12 mouse cellular contexts compared by ENCODE assay signal in the genomic region with DNA sequence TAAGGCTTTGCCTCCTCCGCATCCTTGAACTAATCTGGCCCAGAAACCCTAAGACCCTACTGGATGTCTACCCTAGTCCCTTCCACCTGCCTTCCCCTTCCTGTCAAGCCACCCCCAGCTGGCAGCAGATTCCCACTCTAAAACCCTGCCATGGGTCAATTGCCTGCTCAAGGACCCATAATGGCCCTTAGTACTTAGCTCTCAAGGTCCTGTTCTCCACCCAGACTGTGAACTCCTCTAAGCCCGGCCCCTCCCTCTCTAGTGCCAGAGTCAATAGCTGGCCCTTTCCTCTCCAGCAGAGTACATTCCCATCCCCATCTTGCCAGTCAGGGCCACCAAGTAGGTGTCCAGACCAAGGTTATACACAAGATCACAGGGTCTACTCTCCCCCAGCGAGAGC.
A peak's percentile ranks its signal among the peaks of the same experiment; 100 is the strongest.
DNase-seq lines count a peak whose midpoint lies in the region; ATAC-seq lines count a peak whose summit lies in the region.
"Had no signal": no experiment of that assay in that cellular context is flagged by ENCODE, and none has a peak within 500 bp of the region (broad histone marks: within the 10 kb centered on the region; RNA-seq: fewer than 3 reads in every experiment).

No protein-coding gene starts in this region.

- peak overlapping the region; percentile 71 for H3K9ac ChIP-seq in heart, embryonic 14.5 days (ENCODE audit: low read length)
- 0 out of 2 replicates have a peak overlapping the region, but pooled peaks have one; percentile 32 for H3K9ac ChIP-seq in embryonic facial prominence, embryonic 13.5 days
- no peak overlapping the region for H3K9ac ChIP-seq in kidney, embryonic 14.5 days (ENCODE audit: low read depth, low read length)
- H3K9ac ChIP-seq: hindbrain, embryonic 15.5 days; midbrain, embryonic 15.5 days had no signal

- H3K4me2 ChIP-seq in heart, embryonic 14.5 days (ENCODE audit: low read length), result peak overlapping the region; percentile 55
- H3K4me2 ChIP-seq in embryonic facial prominence, embryonic 13.5 days, result no peak overlapping the region
- no peak overlapping the region for H3K4me2 ChIP-seq in kidney, embryonic 14.5 days (replicated peaks; ENCODE audit: low read depth, low read length)
- H3K4me2 ChIP-seq: hindbrain, embryonic 15.5 days; midbrain, embryonic 15.5 days had no signal

- H3K4me3 ChIP-seq in heart, embryonic 14.5 days (ENCODE audit: control insufficient read depth in 1 of 2, insufficient read depth in 1 of 2, low read depth in 1 of 2, low read length in 2 of 2), result no peak overlapping the region
- H3K4me3 ChIP-seq in embryonic facial prominence, embryonic 13.5 days, result no peak overlapping the region
- H3K4me3 ChIP-seq in kidney, embryonic 14.5 days (ENCODE audit: low read length), result no peak overlapping the region
- H3K4me3 ChIP-seq: hindbrain, embryonic 15.5 days; midbrain, embryonic 15.5 days had no signal

- peaks cover 5% of the 10 kb centered on the region for H3K9me3 ChIP-seq in heart, embryonic 14.5 days (ENCODE audit: control insufficient read depth, low read length)
- H3K9me3 ChIP-seq in embryonic facial prominence, embryonic 13.5 days, result 0 out of 2 replicates have a peak, but pooled peaks cover 4% of the 10 kb centered on the region
- H3K9me3 ChIP-seq in kidney, embryonic 14.5 days (ENCODE audit: control insufficient read depth, low read length), result peaks cover 2% of the 10 kb centered on the region; the same call in 1 of the 2 replicates
- H3K9me3 ChIP-seq: hindbrain, embryonic 15.5 days; midbrain, embryonic 15.5 days had no signal

- H3K27me3 ChIP-seq in heart, embryonic 14.5 days (ENCODE audit: control insufficient read depth, insufficient read depth, low read length), result no peaks in the 10 kb centered on the region
- H3K27me3 ChIP-seq in embryonic facial prominence, embryonic 13.5 days, result no peaks in the 10 kb centered on the region
- H3K27me3 ChIP-seq in kidney, embryonic 14.5 days (ENCODE audit: control insufficient read depth, insufficient read depth, low read length), result no peaks in the 10 kb centered on the region; the same call in 1 of the 2 replicates
- H3K27me3 ChIP-seq: hindbrain, embryonic 15.5 days; midbrain, embryonic 15.5 days had no signal

- DNase-seq in heart, adult 11 months, result no peak
- peak; percentile 77 for DNase-seq in lung, postnatal 14 days
- DNase-seq in right cerebral cortex, postnatal 25 days, result no peak
- DNase-seq in cerebellum, adult 11-12 months, result no peak
- DNase-seq: cerebellum, adult 8-10 months; thymus, postnatal 14 days had no signal

- 59% methylated on average over 3 of the region's 3 CpGs for WGBS in heart, embryonic 14.5 days
- 83% methylated on average over 3 of the region's 3 CpGs for WGBS in embryonic facial prominence, embryonic 13.5 days
- 52% methylated on average over 3 of the region's 3 CpGs for WGBS in kidney, embryonic 14.5 days

- H3K4me1 ChIP-seq in heart, embryonic 14.5 days (ENCODE audit: control insufficient read depth in 2 of 2, insufficient read depth in 2 of 2, low read length in 2 of 2), result peaks cover 55 to 77% of the 10 kb centered on the region in 2 experiments
- peaks cover 39% of the 10 kb centered on the region for H3K4me1 ChIP-seq in embryonic facial prominence, embryonic 13.5 days
- peaks cover 33% of the 10 kb centered on the region for H3K4me1 ChIP-seq in kidney, embryonic 14.5 days (ENCODE audit: control insufficient read depth, insufficient read depth, low read length)
- H3K4me1 ChIP-seq: hindbrain, embryonic 15.5 days; midbrain, embryonic 15.5 days had no signal

- H3K27ac ChIP-seq in heart, embryonic 14.5 days (replicated peaks in 1 of 2; ENCODE audit: control insufficient read depth in 1 of 2, insufficient read depth in 1 of 2, low read depth in 2 of 2, low read length in 2 of 2), result peak overlapping the region; percentile 96 to 100
- H3K27ac ChIP-seq in embryonic facial prominence, embryonic 13.5 days, result 0 out of 2 replicates have a peak overlapping the region, but pooled peaks have one; percentile 4
- H3K27ac ChIP-seq in kidney, embryonic 14.5 days (ENCODE audit: low read depth, low read length), result no peak overlapping the region; the same call in 1 of the 2 replicates
- H3K27ac ChIP-seq: hindbrain, embryonic 15.5 days; midbrain, embryonic 15.5 days had no signal

- peak; percentile 18; the same call in 1 of the 2 replicates for ATAC-seq in heart, embryonic 14.5 days (ENCODE audit: insufficient number of reproducible peaks, insufficient read depth, low FRiP score, low read depth)
- ATAC-seq in embryonic facial prominence, embryonic 13.5 days (ENCODE audit: insufficient number of reproducible peaks, insufficient read depth, low FRiP score, low TSS enrichment, low read depth), result no peak
- peak; percentile 10; the same call in 1 of the 2 replicates for ATAC-seq in kidney, embryonic 14.5 days (ENCODE audit: low FRiP score, low TSS enrichment)
- no peak for ATAC-seq in CD4-positive, CD25-positive, alpha-beta regulatory T cell, adult 4 months
- ATAC-seq: midbrain, embryonic 15.5 days had no signal

- peaks cover 23% of the 10 kb centered on the region for H3K36me3 ChIP-seq in heart, embryonic 14.5 days (ENCODE audit: control insufficient read depth, insufficient read depth, low read length)
- H3K36me3 ChIP-seq in embryonic facial prominence, embryonic 13.5 days, result peaks cover 29% of the 10 kb centered on the region
- H3K36me3 ChIP-seq in kidney, embryonic 14.5 days (ENCODE audit: control insufficient read depth, insufficient read depth, low read length), result no peaks in the 10 kb centered on the region
- H3K36me3 ChIP-seq: hindbrain, embryonic 15.5 days; midbrain, embryonic 15.5 days had no signal

Comparison
In these comparisons a context has a peak if more than half of its experiments do, and no peak if none do; other contexts are left out.
1. ATAC-seq: peak in heart, embryonic 14.5 days (single experiment) and kidney, embryonic 14.5 days (single experiment); none in embryonic facial prominence, embryonic 13.5 days (single experiment) and CD4-positive, CD25-positive, alpha-beta regulatory T cell, adult 4 months (single experiment).